Mouse (Mus musculus): ENCODE measurements around the gene Olfr8. TPM values are rescaled to one million over a fixed set of nuclear protein-coding genes. Genes with fewer than 3 reads are reported as not detected.
"Not testable (repeated sequence)": the region's sequence is repeated elsewhere in the genome, so short reads cannot be mapped to it uniquely, and the experiment has no call there.

Olfr8 gene
- polyA plus RNA-seq (2012; rRNA removed): not detected in 2 replicates

- not testable (repeated sequence) for DNase-seq (ENCODE audit: low read depth, low spot score)
- WGBS: 85% methylated on average over 1 of the region's 1 CpGs
Measured at GRCm38 (mm10) chr10:78950336-78950735, at the start of gene Olfr8. Olfr8 (plus strand) TSS chr10:78950636.

- 73% methylated on average over 1 of the region's 1 CpGs for WGBS
- DNase-seq (ENCODE audit: low read depth, low spot score): not testable (repeated sequence)
Measured at GRCm38 (mm10) chr10:78912871-78913270, 37.6 kb upstream of the Olfr8 start, which contains the start of gene Olfr1354. Olfr1354 (plus strand) TSS chr10:78913171.

- not testable (repeated sequence) for DNase-seq (ENCODE audit: low read depth, low spot score)
Measured at GRCm38 (mm10) chr10:78963009-78963408, 12.6 kb downstream of the Olfr8 start, which contains the start of gene Olfr1353. Olfr1353 (plus strand) TSS chr10:78963309.

- DNase-seq (ENCODE audit: low read depth, low spot score): no peak
Measured at GRCm38 (mm10) chr10:78980750-78981149, 30.3 kb downstream of the Olfr8 start, which contains the start of gene Olfr1352. Olfr1352 (plus strand) TSS chr10:78981050.

Other genes starting within 250 kb of the Olfr8 start
- 0.06 TPM in 1 of 2 replicates, not detected in the other for gene Casp14, start 232.3 kb upstream of the Olfr8 start, polyA plus RNA-seq (2012; rRNA removed)
- not detected in 2 replicates for gene Ccdc105, start 197.6 kb upstream of the Olfr8 start, polyA plus RNA-seq (2012; rRNA removed)
- 0.12 and 0.40 TPM in 2 replicates for gene Slc1a6, start 170.1 kb upstream of the Olfr8 start, polyA plus RNA-seq (2012; rRNA removed)
- not detected in 2 replicates for gene Olfr1356, start 98.5 kb upstream of the Olfr8 start, polyA plus RNA-seq (2012; rRNA removed)
- gene Olfr1355, start 75.1 kb upstream of the Olfr8 start, polyA plus RNA-seq (2012; rRNA removed): not detected in 2 replicates
- not detected in 2 replicates for gene Olfr1354, start 37.5 kb upstream of the Olfr8 start, polyA plus RNA-seq (2012; rRNA removed)
- not detected in 2 replicates for gene Olfr1353, start 12.7 kb downstream of the Olfr8 start, polyA plus RNA-seq (2012; rRNA removed)
- gene Olfr1352, start 30.4 kb downstream of the Olfr8 start, polyA plus RNA-seq (2012; rRNA removed): not detected in 2 replicates
- gene Olfr1351, start 61.8 kb downstream of the Olfr8 start, polyA plus RNA-seq (2012; rRNA removed): not detected in 2 replicates
- gene Olfr57, start 78.1 kb downstream of the Olfr8 start, polyA plus RNA-seq (2012; rRNA removed): not detected in 2 replicates
- gene 2610008E11Rik, start 147.0 kb downstream of the Olfr8 start, polyA plus RNA-seq (2012; rRNA removed): 0.89 and 1.0 TPM in 2 replicates
- not detected in 2 replicates for gene Vmn2r80, start 198.1 kb downstream of the Olfr8 start, polyA plus RNA-seq (2012; rRNA removed)

All from large intestine, adult 2 months (tissue).